Mouse (Mus musculus): ENCODE results near the gene Eya2.

GRCm38 (mm10) chr2:165564620-165565019 is 30.2 kb upstream of the Eya2 start:
- no peak for TF ChIP-seq POLR2AphosphoS2 (IDR thresholded peaks at IDR 0.05; ENCODE audit: insufficient read length, low read depth)
- no peak for TF ChIP-seq USF1 (IDR thresholded peaks at IDR 0.05; ENCODE audit: low read depth)
- TF ChIP-seq POLR2A (IDR thresholded peaks at IDR 0.05; ENCODE audit: insufficient read length, low read depth): no peak
- TF ChIP-seq MYOG (IDR thresholded peaks at IDR 0.05; ENCODE audit: control insufficient read depth in 1 of 3, insufficient read depth in 1 of 3, insufficient read length in 2 of 3, low read depth in 2 of 3): no peak
- no peak for TF ChIP-seq E2F4 (IDR thresholded peaks at IDR 0.05; ENCODE audit: insufficient read depth)
- TF ChIP-seq MAX (IDR thresholded peaks at IDR 0.05; ENCODE audit: low read depth): no peak
- no peak for TF ChIP-seq TCF12 (IDR thresholded peaks at IDR 0.05; ENCODE audit: insufficient read depth, poor library complexity, severe bottlenecking)
- TF ChIP-seq REST (IDR thresholded peaks at IDR 0.05; ENCODE audit: insufficient read depth, insufficient read length): no peak
- TF ChIP-seq TCF3 (IDR thresholded peaks at IDR 0.05; ENCODE audit: insufficient read length, low read depth): no peak
